Mouse (Mus musculus): ENCODE data around the gene Rfx2.

DNA sequence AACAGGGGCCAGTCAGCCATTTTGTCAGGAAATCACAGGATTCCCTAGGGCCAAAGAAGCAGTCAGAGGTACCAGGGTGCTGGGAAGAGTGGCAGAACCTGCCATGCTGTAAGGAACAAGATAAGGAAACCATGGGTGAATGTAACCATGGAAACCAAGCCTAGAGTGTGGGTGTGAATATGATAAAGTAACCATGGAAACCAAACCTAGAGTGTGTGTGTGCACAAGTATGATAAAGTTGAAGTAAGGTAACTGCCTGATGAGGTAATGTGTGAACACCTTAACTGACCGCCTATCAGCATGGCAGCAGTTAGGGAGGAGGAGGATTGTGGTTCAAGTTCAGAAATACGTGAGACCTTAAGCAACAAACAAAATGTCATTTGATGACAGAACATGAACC lies 4.1 kb downstream of the Rfx2 start:
- TF ChIP-seq CTCF (IDR thresholded peaks at IDR 0.05; ENCODE audit: extremely low read depth, insufficient read length, insufficient replicate concordance, low read depth, low read length) (no peak), POLR2A (IDR thresholded peaks at IDR 0.05; ENCODE audit: low read depth, low read length) (no peak)
